Mouse (Mus musculus): ENCODE measurements at regions not wholly inside any gene's neighbourhood (a gene's known extent, or its start where the extent isn't known, plus 50 kb on each side); places are given as distances from the start of the nearest gene placed in this dataset.

DNA sequence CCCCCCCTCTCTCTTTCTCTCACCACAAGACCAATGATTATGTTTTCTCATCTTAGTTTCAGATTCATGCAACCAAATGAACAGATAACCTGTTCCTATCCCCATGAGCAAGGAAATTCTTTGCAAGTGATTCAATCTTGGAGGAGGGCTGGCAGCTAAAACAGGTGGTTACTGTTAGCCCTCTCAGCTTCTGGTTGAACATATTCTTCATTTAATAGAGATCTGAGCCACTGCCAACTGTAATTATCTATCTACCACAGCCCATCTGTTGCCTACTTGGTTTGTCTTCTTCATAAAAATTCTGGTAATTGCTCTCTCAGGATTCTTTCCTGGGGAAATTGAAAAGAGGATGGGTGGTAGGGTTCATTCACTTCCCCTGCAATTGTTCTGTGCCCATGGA, 204.4 kb upstream of the Zfp352 start:
- no peak for TF ChIP-seq POLR2A (IDR thresholded peaks at IDR 0.05; ENCODE audit: control insufficient read depth, extremely low read depth, insufficient read depth, low read length, poor library complexity)
- no peak for TF ChIP-seq CTCF (IDR thresholded peaks at IDR 0.05; ENCODE audit: borderline replicate concordance, control insufficient read depth, extremely low read depth, insufficient read depth, low read length, poor library complexity)

Measured in thymus, adult 2 months (tissue).